Mouse (Mus musculus) left cerebral cortex, postnatal 36 days (tissue): Measurements from ENCODE around the gene Pibf1. TPM values are rescaled to one million over a fixed set of nuclear protein-coding genes. Genes with fewer than 3 reads are reported as not detected.

Experiments
- DNase-seq, 2 experiments: peaks; one replicate each; pipeline ENCODE4 v3.0.0; 2021 to 2022; ENCODE audit warnings: low spot score in 2 of 2, mixed read lengths in 1 of 2
- intact Hi-C: fragments of 180-260 bp; cut with DNase I; formaldehyde crosslinking; loops from one replicate; pipeline ENCODE4 v1.15.1; 2025
- total RNA-seq, 2 experiments: library from RNA; stranded (reverse); gene quantifications; 2 replicates each; pipeline ENCODE4 v1.2.3; 2021

The Pibf1 gene
- total RNA-seq, 2 experiments from 2014 or later = 10.2 to 15.8 TPM

DNA sequence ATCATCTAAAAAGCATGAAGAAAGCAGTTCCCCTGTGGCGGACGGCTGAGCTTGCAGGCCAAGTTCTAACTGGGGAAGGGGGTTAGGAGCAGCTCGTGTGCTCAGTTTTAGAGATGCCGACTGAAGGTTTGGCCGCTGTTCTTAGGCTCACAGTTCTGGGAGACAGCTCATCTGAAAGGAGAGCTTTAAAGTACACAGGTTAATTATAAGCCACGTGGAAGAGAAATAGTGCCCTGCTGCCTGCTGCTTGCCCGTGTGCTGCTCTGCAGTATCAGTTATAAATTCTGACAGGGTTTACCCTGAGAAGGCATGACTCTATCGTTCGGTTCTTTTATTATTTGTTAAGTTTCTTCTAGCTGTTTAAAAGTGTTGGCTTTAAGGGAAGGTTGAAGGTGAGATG lies 36.5 kb downstream of the Pibf1 start:
- no peak for DNase-seq
- intact Hi-C loops = no loop called here

- intact Hi-C loops = no loop called here
- DNase-seq = no peak
These were observed 37.1 kb downstream of the Pibf1 start for GRCm38 (mm10) chr14:99136297-99136696.

- DNase-seq = no peak
- intact Hi-C loops = loop anchor here (10.0 kb wide), 1 partner anchor 605 kb away; no protein-coding TSS in a partner anchor
These were observed 40.8 kb downstream of the Pibf1 start for GRCm38 (mm10) chr14:99140036-99140435.

DNA sequence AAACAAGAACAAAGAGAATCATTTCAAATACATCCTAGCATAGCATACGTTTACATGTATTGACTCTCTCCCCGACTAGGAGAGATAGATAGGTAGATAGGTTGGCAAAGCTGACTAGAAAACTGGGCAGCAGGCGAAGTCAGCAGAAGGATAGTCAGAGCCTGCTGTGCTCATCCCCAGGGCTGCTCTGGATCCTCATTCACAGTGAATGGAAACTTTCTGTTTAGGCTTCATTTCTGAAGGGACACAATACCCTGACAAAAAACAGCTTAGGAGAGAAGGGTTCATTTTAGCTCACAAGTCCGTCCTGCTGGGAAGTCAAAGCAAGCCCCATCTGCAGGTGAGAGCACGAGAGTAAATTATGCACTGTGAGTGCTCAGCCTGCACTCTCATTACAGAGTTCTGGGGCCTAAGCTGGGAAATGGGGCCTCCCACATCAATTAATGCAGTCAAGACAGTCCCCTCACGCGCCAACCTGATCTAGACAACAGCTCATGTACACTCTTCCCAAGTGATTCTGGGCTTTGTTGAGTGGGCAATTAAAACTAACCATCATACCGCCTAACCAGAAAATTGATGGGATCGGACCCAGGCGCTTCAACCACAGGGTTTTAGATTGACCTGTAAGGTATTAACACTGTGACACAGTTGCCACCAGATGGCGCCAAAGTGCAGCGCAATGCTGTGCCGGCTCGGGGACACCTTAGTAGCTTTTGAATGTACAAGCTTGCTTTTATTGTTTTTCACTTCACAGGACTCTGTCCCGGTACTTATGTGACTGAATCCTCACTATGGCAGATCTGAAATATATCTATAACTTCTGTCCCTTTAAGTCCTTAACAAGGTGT lies 42.8 kb downstream of the Pibf1 start:
- peak; percentile 69 to 73 for DNase-seq
- intact Hi-C loops = loop anchor here (2.0 to 10.0 kb wide), 2 partner anchors 603 to 753 kb away; no protein-coding TSS in a partner anchor

DNA sequence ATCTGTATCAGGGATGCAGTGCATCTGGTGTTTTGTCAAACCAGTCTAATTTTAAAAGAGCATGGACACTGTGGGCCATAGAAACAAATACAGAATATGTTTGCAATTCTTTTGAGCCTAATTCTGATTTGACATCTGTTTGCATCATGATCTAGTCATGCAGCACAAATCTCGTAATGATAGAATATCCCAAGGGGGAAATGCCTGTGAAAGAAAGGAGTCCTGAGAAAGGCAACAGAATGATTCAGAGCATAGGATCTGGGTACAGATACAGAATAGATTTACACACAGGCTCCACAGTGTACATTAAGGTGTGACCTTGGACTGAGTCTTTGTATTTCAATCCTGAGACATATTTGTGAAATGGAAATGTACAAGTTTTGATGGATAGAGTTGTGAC lies 47.6 kb downstream of the Pibf1 start:
- intact Hi-C loops = loop anchor here (10.0 kb wide), 1 partner anchor 598 kb away; no protein-coding TSS in a partner anchor
- DNase-seq = no peak

- intact Hi-C loops = no loop called here
- no peak for DNase-seq
These were observed 53.5 kb downstream of the Pibf1 start for GRCm38 (mm10) chr14:99152683-99153082.

DNA sequence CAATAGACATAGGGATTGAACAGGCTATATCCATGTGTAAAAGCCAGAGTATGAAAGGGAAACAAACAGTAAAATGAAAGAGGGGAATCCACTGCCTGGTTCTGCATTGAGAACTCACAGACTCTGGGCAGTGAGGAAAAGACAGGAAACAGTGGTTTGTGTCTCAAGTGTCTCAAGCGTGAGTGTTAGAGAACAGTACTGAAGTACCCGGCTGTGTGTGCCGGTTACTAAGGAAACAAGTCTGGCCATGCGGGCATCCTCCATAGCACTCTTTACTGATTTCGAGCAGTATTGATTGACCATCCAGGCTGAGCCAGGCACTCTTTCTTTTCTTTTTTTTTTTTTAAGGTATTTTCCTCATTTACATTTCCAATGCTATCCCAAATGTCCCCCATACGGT lies 60.7 kb downstream of the Pibf1 start:
- no peak for DNase-seq
- intact Hi-C loops = no loop called here

DNA sequence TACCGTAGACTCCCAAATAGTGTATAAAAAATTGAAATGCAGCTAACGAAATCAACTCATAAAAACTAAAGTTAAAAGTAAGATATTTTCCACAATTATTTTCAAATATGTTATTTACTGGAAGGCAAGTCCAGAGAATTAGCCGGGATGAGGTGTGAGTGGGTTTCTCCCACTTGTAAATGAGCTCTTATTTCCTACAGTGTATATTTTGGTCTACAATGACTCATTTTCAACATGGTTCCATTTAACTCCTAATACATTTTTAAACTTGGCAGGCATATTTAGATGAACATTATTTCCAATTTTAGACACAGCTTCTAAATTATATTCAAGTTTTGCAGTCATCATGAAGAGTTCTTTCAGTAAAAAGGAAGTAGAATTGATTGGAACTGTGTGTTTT lies 63.8 kb downstream of the Pibf1 start:
- no peak for DNase-seq

GRCm38 (mm10) chr14:99174138-99174745 lies 75.0 kb downstream of the Pibf1 start:
- intact Hi-C loops = no loop called here
- no peak for DNase-seq

More for the DNA sequence above, 63.8 kb downstream of the Pibf1 start:
- intact Hi-C loops = no loop called here

GRCm38 (mm10) chr14:99176559-99176958 lies 77.3 kb downstream of the Pibf1 start:
- intact Hi-C loops = no loop called here
- DNase-seq = no peak

GRCm38 (mm10) chr14:99190153-99190790 lies 91.0 kb downstream of the Pibf1 start:
- intact Hi-C loops = no loop called here
- DNase-seq = no peak

DNA sequence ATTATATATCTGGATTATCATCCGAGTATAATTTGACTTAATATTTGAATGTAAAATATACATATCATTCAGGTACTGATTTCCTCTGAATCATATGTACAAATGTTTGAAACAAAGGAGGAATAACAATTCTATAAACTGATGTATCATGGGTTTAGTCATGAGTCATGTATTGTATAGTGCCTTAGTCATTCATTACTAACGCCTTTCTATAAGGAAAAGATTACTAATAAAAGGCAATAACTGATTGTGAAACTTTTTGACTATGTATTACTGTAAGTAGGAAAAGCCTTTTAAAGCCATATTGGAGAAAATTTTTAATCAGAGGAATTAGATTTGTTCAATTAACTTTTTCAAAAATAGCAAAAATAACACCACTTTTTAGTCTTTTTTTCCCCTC lies 106.6 kb downstream of the Pibf1 start:
- intact Hi-C loops = no loop called here
- DNase-seq = no peak

- intact Hi-C loops = no loop called here
- DNase-seq = no peak
These were observed 107.4 kb downstream of the Pibf1 start for GRCm38 (mm10) chr14:99206591-99206990.

- no peak for DNase-seq
- intact Hi-C loops = no loop called here
These were observed 111.2 kb downstream of the Pibf1 start for GRCm38 (mm10) chr14:99210431-99210830.

DNA sequence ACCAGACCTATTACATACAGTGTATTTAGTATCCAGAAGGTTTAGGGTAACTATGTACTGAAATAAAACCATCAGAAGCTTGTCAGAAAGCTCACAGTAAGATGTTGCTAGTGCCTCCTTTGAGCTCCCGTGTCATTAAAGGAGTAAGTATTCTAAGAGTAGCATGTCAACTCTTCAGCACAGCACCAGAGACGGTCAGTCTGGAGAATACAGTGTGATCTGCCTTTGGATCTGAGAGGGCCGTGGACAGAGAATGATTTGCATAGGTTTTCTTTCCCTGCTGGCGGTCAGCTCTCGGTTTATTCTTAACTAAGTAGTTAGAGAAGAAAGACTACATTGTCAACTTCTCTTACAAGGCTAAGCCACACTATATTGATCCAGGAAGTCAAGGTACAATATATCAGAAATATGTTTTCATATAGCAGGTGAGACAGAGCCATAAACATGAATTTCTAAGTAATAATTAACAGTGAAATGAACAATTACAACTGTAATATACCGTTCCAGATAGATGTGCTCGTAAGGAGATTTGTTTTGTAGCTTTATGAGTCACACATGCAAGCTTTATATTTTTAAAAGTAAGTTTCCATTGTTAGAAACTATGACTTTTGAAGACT lies 119.3 kb downstream of the Pibf1 start:
- intact Hi-C loops = no loop called here
- DNase-seq = no peak

GRCm38 (mm10) chr14:99219757-99220171 lies 120.5 kb downstream of the Pibf1 start:
- intact Hi-C loops = no loop called here
- no peak for DNase-seq

- no peak for DNase-seq
- intact Hi-C loops = no loop called here
These were observed 126.7 kb downstream of the Pibf1 start for GRCm38 (mm10) chr14:99225929-99226328.

DNA sequence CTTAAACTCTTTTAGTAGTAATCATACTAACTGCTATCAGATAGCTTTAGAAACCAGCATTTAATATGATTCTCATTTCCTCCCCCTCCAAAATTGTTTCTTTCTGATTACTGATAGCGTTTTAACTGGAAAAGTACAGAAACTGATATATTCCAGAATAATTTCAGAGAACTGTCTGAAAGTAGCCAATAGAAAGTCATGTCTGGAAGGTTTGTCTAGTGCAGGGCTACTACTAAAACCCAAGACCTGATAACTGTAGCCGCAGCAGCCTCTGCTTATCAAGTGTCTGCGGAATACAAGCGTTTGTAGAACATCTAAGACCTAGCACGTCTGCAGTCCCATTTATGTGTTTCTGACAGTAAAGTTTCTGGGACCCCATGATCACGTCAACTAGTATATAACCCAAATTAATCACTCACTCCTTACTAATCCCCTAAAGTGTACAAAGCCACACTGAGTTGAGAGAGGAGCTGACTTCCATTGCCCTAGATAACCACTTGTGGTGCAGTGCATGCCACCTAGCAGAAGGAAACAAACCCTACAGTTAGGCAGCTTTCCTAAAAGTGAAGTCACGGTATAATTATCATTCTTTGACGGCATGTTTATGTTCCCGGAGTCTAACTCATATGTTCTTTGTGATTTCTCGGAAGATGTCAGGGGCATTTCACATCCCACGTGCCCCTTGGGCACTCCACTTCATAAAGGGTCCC lies 130.0 kb downstream of the Pibf1 start:
- no peak for DNase-seq
- intact Hi-C loops = no loop called here

DNA sequence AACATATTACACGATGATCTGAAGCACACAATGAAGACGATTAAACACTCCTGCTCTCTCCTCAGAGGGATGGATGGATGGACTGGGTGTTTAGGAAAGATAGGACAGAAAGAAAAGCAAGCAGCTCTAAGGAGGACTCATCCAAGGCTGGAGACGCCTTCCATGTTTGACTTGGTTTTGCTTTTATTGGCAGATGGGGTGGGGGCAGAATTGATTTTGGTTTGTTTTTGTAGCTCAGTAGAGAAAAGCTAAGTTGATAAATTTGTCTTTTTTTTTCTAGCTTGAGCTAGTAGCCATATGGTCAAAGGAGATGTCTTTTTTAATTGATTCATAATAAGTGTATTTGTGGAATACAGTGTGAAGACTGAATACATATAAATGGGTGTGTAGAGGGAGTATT lies 133.8 kb downstream of the Pibf1 start:
- no peak for DNase-seq
- intact Hi-C loops = no loop called here

- intact Hi-C loops = no loop called here
- DNase-seq = no peak
These were observed 137.9 kb downstream of the Pibf1 start for GRCm38 (mm10) chr14:99237115-99237514.
